Mouse (Mus musculus) effector memory CD4-positive, alpha-beta T cell, adult 7 months (primary cell): ENCODE results near the gene Ehbp1l1. TPM values are rescaled to one million over a fixed set of nuclear protein-coding genes. Genes with fewer than 3 reads are reported as not detected.

Source experiments
- polyA plus RNA-seq: library from polyadenylated mRNA; unstranded; fragments of 100-300 nt; shearing (Covaris generic); gene quantifications from one replicate; pipeline ENCODE4 v1.2.1, GENCODE M21; 2017

The Ehbp1l1 gene
- 53.7 TPM for polyA plus RNA-seq

DNA sequence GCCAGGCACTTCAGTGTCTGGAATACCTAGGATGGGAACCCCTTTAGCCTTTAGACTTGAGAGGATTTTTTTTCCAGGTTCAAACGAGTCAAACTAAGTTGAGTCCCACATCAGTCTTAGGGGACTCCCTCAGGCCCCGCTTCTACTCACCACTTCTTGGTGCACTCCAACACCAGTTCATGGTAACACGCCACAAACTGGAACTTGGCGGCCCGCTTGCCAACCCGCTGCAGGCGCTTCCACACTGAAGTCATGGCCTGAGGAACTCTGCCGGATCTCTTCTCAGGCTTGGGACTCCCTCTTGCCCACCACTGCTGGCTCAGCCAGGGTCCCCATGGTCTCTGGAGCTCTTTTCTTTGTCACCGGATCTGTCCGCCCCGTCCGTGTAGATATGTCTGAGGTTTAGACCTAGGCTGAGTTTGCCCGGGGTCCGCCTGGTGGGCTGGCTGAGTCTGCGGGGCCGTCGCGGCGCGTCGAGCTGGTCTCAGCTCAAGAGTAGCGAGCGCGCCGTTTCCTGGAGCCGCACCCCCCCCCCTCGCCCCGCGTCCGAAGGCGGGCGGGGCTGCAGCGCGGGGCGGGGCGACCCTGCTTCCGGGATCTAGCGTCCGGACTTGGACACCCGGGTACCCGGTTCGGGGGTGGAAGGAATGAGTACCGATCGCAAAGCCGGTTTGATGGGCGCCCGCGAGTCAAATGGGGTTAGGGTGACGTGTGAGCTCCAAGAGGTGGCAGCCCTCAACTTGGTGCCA is at the start of gene Ehbp1l1:
Gene Ehbp1l1, minus strand, starts transcription at position 551 of the 749 bp plus-strand sequence.

GRCm38 (mm10) chr19:5770925-5771860 is 45.1 kb upstream of the Ehbp1l1 start, which contains the start of gene Scyl1:
Gene Scyl1, minus strand, starts transcription at chr19:5771419.

DNA sequence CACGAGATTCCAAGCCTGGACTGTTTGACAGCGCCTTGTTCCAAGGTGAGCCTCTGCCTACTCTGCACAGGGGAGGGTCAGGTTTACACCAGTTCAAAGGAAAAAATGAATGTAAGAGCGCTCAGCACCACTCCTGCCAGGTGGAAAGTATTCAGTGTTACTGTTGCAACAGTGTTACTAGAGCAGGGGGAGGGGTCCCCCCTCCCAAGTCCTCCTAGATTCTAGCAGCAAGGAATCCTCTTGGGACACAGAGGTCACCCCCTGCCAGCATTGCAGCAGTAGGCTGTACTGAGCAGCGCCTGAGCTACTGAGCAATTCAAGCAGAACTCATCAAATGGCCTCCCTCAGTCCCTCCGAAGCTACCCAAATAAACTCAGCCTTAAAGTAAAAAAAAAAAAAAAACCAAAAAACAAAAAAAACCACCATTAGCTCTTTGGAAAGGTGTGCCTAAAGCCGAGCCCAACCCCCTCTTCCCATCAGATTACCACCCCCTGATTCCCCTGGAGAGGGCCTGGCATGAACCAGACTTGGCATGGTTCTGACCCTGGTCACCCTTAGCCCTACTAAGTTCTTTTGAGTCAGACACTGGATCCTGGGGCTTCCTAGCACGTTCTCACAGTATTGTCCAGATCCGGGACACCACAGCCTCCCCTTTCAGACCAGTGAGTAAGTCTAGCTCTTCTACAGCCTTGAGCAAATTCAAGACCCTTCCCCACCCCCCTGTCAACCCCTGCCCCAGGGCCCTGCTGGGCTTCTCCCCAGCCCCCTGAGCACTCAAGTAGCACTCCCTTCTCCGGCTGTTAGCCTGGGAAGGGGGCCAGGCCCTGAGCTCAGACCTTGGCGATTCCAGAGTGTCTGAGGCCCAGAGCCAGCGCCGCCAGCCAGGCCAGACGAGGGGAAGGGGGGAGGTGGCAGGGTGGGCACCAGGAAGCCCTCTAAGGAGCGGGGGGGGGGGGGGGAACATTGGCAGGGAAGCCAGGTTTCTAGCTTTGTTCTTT is 14.5 kb upstream of the Ehbp1l1 start, which contains the start of gene Ltbp3:
Gene Ltbp3, plus strand, starts transcription at position 585 of the 998 bp plus-strand sequence.

DNA sequence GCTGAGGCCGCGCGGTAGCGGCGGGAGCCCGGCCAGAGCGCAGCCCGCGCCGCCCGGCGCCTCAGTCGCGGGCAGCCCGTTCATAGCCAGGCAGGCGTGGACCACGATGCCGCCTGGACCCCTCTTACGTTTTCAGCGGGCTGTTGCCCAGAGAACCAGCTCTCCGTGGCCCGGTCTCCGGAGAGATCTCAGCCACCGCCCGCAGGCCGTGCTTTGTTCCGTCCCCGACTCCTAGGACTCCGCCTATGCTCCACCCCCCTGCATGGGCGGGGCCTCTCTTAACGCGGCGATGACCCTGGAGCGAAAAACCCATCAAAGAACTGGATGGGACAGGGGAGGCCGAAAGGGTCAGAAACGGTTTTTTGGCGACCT is 3.3 kb upstream of the Ehbp1l1 start, which contains the start of gene Fam89b:
Gene Fam89b, minus strand, starts transcription at position 210 of the 372 bp plus-strand sequence.

GRCm38 (mm10) chr19:5704163-5704800 is 21.8 kb downstream of the Ehbp1l1 start, which contains the start of gene Kcnk7:
Gene Kcnk7, plus strand, starts transcription at chr19:5704367.

GRCm38 (mm10) chr19:5688200-5689087 is 37.7 kb downstream of the Ehbp1l1 start, which contains the start of the genes Map3k11 and Pcnx3:
Gene Map3k11, plus strand, starts transcription at chr19:5688742.
Gene Pcnx3, minus strand, starts transcription at chr19:5688908.

GRCm38 (mm10) chr19:5662981-5663913 is 62.9 kb downstream of the Ehbp1l1 start, which contains the start of gene Sipa1:
Gene Sipa1, minus strand, starts transcription at chr19:5663707.

Other genes starting within 250 kb of the Ehbp1l1 start
- 18.9 TPM for gene Mus81, start 237.9 kb downstream of the Ehbp1l1 start, polyA plus RNA-seq
- 2,966 TPM for gene Cfl1, start 235.9 kb downstream of the Ehbp1l1 start, polyA plus RNA-seq
- 0.38 TPM for gene 1700020D05Rik, start 222.5 kb downstream of the Ehbp1l1 start, polyA plus RNA-seq
- gene Snx32, start 215.8 kb downstream of the Ehbp1l1 start, polyA plus RNA-seq, result 3.2 TPM
- 0.17 TPM for gene Ovol1, start 165.7 kb downstream of the Ehbp1l1 start, polyA plus RNA-seq
- gene Ap5b1, start 158.3 kb downstream of the Ehbp1l1 start, polyA plus RNA-seq, result 9.9 TPM
- gene Rnaseh2c, start 124.4 kb downstream of the Ehbp1l1 start, polyA plus RNA-seq, result 106 TPM
- 87.0 TPM for gene Kat5, start 116.1 kb downstream of the Ehbp1l1 start, polyA plus RNA-seq
- 333 TPM for gene Rela, start 88.8 kb downstream of the Ehbp1l1 start, polyA plus RNA-seq
- gene Sipa1, start 62.6 kb downstream of the Ehbp1l1 start, polyA plus RNA-seq, result 216 TPM
- 60.9 TPM for gene Map3k11, start 37.6 kb downstream of the Ehbp1l1 start, polyA plus RNA-seq
- gene Pcnx3, start 37.4 kb downstream of the Ehbp1l1 start, polyA plus RNA-seq, result 38.2 TPM
- 5.8 TPM for gene Kcnk7, start 21.9 kb downstream of the Ehbp1l1 start, polyA plus RNA-seq
- gene Fam89b, start 3.3 kb upstream of the Ehbp1l1 start, polyA plus RNA-seq, result 83.2 TPM
- gene Ltbp3, start 14.6 kb upstream of the Ehbp1l1 start, polyA plus RNA-seq, result 0.33 TPM
- 62.6 TPM for gene Scyl1, start 45.1 kb upstream of the Ehbp1l1 start, polyA plus RNA-seq
- 120 TPM for gene Frmd8, start 149.0 kb upstream of the Ehbp1l1 start, polyA plus RNA-seq
- gene Slc25a45, start 151.5 kb upstream of the Ehbp1l1 start, polyA plus RNA-seq, result 21.1 TPM
- 0.30 TPM for gene Tigd3, start 167.8 kb upstream of the Ehbp1l1 start, polyA plus RNA-seq
- 126 TPM for gene Dpf2, start 186.7 kb upstream of the Ehbp1l1 start, polyA plus RNA-seq
- gene Cdc42ep2, start 198.5 kb upstream of the Ehbp1l1 start, polyA plus RNA-seq, result 0.29 TPM
- 35.9 TPM for gene Pola2, start 237.9 kb upstream of the Ehbp1l1 start, polyA plus RNA-seq